ENCODE assay signal across 30 mouse cellular contexts in the genomic region with DNA sequence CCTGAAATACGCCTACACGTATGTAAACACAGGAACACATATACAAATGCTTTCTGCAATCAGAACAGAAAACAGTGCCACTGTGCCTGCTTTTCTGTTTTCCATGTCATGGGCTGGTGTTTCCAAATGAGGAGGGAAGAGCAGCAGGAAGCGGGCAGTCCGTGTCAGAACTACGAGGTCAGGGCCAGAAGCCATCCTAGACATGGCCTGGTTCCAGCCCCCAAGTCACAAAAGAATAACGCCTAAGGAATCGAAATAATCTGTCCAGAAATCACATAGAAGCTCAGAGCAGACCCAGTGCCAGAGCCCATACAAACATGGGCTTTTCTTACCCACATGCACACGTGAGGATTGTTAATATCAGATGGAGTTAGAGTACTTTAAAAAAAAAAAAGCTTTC. TPM values are rescaled to one million over a fixed set of nuclear protein-coding genes. Genes with fewer than 3 reads are reported as not detected.
"Had no signal": no experiment of that assay in that cellular context is flagged by ENCODE, and none has a peak within 500 bp of the region (broad histone marks: within the 10 kb centered on the region; RNA-seq: fewer than 3 reads in every experiment).

No protein-coding gene starts in this region.

- H3K9ac ChIP-seq: heart, embryonic 13.5 days; heart, embryonic 15.5 days; hindbrain, embryonic 12.5 days; hindbrain, embryonic 14.5 days; intestine, embryonic 15.5 days; limb, embryonic 12.5 days; liver, embryonic 13.5 days; liver, embryonic 15.5 days; liver, postnatal 0 days had no signal

- ATAC-seq: hindbrain, embryonic 16.5 days; inflammation-experienced regulatory T-cells, adult 6 months; intestine, embryonic 15.5 days; intestine, postnatal 0 days; liver, postnatal 0 days had no signal

- H3K27ac ChIP-seq: heart, adult 2 months; heart, embryonic 13.5 days; heart, embryonic 15.5 days; hindbrain, embryonic 10.5 days; hindbrain, embryonic 12.5 days; hindbrain, embryonic 14.5 days; intestine, embryonic 15.5 days; layer of hippocampus, adult 2 months; left cerebral cortex, adult 2 months; limb, embryonic 10.5 days; limb, embryonic 12.5 days; liver, embryonic 13.5 days; liver, embryonic 15.5 days had no signal

- H3K9me3 ChIP-seq: heart, embryonic 13.5 days; heart, embryonic 15.5 days; hindbrain, embryonic 10.5 days; hindbrain, embryonic 12.5 days; intestine, embryonic 15.5 days; limb, embryonic 10.5 days; limb, embryonic 12.5 days; liver, embryonic 13.5 days; liver, embryonic 15.5 days had no signal

- DNase-seq: gastrocnemius, postnatal 10 days; gastrocnemius, postnatal 25 days; heart, adult 2 months; heart, postnatal 4 days; kidney, adult 18-20 months; kidney, adult 8-10 months; kidney, postnatal 10 days; kidney, postnatal 4 days; liver; liver, embryonic 13.5 days; liver, postnatal 0 days had no signal

- H3K4me2 ChIP-seq: heart, embryonic 13.5 days; heart, embryonic 15.5 days; hindbrain, embryonic 12.5 days; hindbrain, embryonic 14.5 days; intestine, embryonic 15.5 days; limb, embryonic 12.5 days; liver, embryonic 11.5 days; liver, embryonic 13.5 days; liver, embryonic 15.5 days had no signal

- H3K27me3 ChIP-seq: heart, embryonic 15.5 days; hindbrain, embryonic 12.5 days; intestine, embryonic 15.5 days; limb, embryonic 12.5 days; liver, embryonic 13.5 days; liver, embryonic 15.5 days had no signal

- H3K4me3 ChIP-seq: heart, adult 2 months; heart, embryonic 13.5 days; heart, embryonic 15.5 days; hindbrain, embryonic 10.5 days; hindbrain, embryonic 12.5 days; intestine, embryonic 15.5 days; layer of hippocampus, adult 2 months; left cerebral cortex, adult 2 months; limb, embryonic 10.5 days; limb, embryonic 12.5 days; liver, embryonic 13.5 days; liver, embryonic 15.5 days had no signal

- H3K4me1 ChIP-seq: heart, embryonic 15.5 days; hindbrain, embryonic 12.5 days; intestine, embryonic 15.5 days; limb, embryonic 12.5 days; liver, embryonic 13.5 days; liver, embryonic 15.5 days had no signal

- H3K36me3 ChIP-seq: heart, embryonic 13.5 days; heart, embryonic 15.5 days; hindbrain, embryonic 10.5 days; hindbrain, embryonic 12.5 days; intestine, embryonic 15.5 days; limb, embryonic 10.5 days; limb, embryonic 12.5 days; liver, embryonic 13.5 days; liver, embryonic 15.5 days had no signal

RNA-seq across cellular contexts. Expression of gene Iqch, which starts 45.4 kb away (rescaled TPM):
- total RNA-seq: gastrocnemius, postnatal 10 days; gastrocnemius, postnatal 25 days; gastrocnemius, postnatal 4 days; granulocyte monocyte progenitor cell, adult 5-6 weeks; heart, adult 2 months; heart, postnatal 25 days; heart, postnatal 4 days; left cerebral cortex, adult 2 months had no signal
- polyA plus RNA-seq: heart, embryonic 13.5 days; inflammation-experienced regulatory T-cells, adult 6 months; intestine, postnatal 0 days; kidney, embryonic 16.5 days; liver, embryonic 13.5 days; liver, embryonic 15.5 days had no signal
